Mouse (Mus musculus) gonadal fat pad, adult 2 months (tissue): ENCODE data around the gene Tmem196. TPM values are rescaled to one million over a fixed set of nuclear protein-coding genes. Genes with fewer than 3 reads are reported as not detected.

Experiments
- DNase-seq: peaks from one replicate; pipeline ENCODE4 v3.0.0-alpha.2; 2012; ENCODE audit warnings: low read depth
- polyA plus RNA-seq: library from polyadenylated mRNA; depleted of rRNA; stranded (reverse); fragments of >200 nt; gene quantifications from 2 replicates; pipeline ENCODE4 v1.2.3, GENCODE M21; 2012; rRNA removed

The Tmem196 gene
- 0.06 and 0.09 TPM in 2 replicates for polyA plus RNA-seq

GRCm38 (mm10) chr12:119945589-119946310 is at the start of gene Tmem196:
TSS of gene Tmem196 (plus strand) at chr12:119945822.
- DNase-seq: no peak

DNA sequence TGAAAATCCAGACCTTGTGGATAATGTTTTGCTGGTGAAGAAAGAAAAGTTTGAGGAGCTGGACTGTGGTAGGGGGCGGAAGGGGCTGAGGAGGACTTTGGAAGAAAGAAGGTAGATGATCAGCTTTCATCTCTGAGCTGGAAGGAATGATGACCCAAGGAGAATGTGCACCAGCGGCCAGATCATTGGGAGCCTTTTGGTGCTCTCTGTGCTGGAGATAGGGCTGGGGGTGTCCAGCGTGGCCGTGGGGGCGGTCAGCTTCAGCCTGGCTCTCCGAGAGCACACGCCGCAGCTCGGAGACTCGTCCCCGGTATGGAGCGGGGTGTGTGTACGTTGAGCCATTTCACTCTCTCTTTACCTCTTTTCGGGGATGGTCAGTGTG is 680 bp downstream of the Tmem196 start:
- no peak for DNase-seq

DNA sequence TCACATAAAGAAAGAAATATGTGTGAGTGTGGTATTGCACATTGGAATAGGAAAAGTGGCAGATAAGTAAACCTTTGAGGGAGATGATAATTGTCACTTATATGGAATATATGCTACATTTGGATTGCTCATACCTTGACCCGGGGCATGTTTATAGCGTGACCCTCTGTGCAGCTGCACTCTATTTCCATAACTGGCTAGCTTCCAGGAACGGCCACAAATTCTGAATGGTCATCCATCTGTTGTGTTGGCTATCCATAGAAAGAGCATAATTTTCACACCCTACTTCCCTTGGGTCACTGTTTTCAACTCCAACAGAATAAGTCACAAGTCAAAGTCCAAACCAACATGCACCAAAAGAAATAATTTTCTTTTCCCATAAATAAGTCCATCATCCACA is 11.4 kb downstream of the Tmem196 start:
- no peak for DNase-seq

- DNase-seq: no peak
Observed at GRCm38 (mm10) chr12:119960730-119961129, 15.1 kb downstream of the Tmem196 start.

GRCm38 (mm10) chr12:119965373-119965772 is 19.8 kb downstream of the Tmem196 start:
- no peak for DNase-seq

- DNase-seq: no peak
Observed at GRCm38 (mm10) chr12:119970068-119970467, 24.4 kb downstream of the Tmem196 start.

- DNase-seq: no peak
Observed at GRCm38 (mm10) chr12:119981731-119982130, 36.1 kb downstream of the Tmem196 start.

- no peak for DNase-seq
Observed at GRCm38 (mm10) chr12:119998267-119998666, 52.6 kb downstream of the Tmem196 start.

GRCm38 (mm10) chr12:120004280-120004679 is 58.7 kb downstream of the Tmem196 start:
- no peak for DNase-seq

DNA sequence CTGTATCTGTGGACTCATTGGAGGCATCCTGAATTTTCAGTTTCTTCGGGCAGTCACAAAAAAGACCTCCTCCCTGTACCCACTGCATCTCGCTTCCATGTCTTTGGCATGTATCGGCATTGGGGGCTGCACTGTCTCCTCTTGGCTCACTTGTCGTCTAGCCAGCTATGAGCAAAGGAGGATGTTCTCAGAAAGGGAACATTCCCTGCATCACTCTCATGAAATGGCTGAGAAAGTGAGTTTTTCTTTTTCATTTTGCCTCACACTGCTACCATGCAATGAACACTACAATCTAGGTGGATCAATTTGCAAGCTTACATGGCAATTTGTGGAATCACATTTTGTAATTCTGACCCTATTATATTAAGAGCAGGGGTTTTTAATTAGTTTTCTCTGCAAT is 69.1 kb downstream of the Tmem196 start:
- no peak for DNase-seq

DNA sequence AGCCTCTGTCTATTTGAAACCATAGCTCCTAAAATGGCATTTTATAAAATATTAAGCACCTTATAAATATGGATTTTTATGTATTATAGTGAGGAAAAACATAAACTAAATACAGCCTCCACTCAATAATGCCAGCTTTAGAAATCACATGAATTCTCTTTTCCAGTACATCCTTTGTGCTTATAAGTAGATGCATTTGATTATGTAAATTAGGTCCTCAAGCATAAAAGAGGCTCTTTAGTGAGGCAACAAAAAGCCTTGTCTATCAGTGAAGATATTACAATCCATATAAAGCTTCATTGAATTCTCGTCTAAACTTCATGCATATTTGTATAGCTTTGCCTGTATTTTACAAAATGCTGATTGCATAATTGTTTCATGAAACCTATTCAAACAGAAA is 69.6 kb downstream of the Tmem196 start:
- no peak for DNase-seq

DNA sequence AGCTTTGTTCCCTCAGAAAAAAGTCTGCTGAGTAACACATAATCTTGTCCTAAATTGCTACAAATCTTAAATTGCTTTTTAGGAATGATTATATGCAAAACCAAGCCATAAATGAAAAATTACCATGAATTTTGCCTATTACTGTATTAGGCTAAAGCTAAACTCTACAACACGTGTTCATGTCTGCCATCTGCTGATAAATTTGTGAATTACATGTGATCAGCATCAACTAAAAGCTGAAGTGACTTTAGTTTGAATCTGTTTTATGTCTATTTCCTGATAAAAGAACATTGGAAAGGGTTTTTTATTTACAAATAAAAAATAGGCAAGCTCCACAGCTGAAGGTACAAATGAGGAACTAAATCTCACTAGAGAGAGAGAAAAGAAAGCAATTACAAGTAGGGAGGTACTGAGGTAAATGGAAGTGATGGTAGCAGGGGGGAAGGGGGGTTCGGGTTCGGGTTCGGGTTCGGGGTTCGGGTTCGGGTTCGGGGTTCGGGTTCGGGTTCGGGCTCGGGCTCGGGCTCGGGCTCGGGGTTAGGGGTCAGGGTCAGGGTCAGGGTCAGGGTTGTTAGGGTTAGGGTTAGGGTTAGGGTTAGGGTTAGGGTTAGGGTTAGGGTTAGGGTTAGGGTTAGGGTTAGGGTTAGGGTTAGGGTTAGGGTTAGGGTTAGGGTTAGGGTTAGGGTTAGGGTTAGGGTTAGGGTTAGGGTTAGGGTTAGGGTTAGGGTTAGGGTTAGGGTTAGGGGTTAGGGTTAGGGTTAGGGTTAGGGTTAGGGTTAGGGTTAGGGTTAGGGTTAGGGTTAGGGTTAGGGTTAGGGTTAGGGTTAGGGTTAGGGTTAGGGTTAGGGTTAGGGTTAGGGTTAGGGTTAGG is 82.7 kb downstream of the Tmem196 start:
- DNase-seq: peak; percentile 4
